Mouse (Mus musculus) skeletal muscle tissue, postnatal 0 days (tissue): ENCODE results near the gene C2cd5. TPM values are rescaled to one million over a fixed set of nuclear protein-coding genes. Genes with fewer than 3 reads are reported as not detected.

ENCODE experiments used
- polyA plus RNA-seq: library from polyadenylated mRNA; unstranded; fragments of >200 nt; fragmentation: Nextera tagmentation; extraction: Ambion mirVana; gene quantifications from 2 replicates; pipeline ENCODE4 v1.2.1, GENCODE M21; 2015

The C2cd5 gene
- 5.6 and 7.9 TPM in 2 replicates for polyA plus RNA-seq

DNA sequence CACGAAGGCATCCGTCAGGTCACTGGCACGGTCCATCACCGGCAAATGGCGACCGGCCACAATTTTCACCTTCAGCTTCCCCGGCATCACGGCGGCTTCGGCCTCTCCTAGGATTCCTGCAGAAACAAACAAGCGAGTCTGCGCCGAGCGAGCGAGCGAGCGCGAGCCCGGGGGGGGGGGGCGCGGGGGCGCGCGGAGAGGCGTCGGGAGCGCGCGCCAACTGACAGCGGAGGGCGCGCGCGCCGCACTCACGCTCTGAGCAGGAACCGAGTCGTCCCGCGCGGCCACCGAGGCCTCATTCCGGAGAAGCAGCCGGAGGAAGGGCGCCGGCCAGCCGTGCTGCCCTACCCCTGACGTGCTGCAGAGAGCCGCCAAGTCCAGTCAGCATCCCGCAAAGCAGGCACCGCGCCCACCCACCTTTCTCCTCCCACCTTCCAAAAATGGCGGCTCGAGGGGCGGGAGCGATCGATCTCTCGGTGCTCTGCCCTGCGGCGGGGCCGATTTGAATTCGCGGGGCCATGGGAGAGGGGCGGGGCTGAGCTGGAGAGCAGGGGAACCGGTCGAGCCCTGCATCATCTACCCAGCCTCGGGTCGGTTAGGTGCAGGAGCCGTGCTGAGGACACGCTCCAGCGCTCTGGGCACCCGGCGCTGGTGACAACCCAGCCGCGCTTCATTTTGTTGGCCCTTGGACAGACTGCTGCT lies at the start of gene C2cd5:
Gene C2cd5, minus strand, starts transcription at position 461 of the 702 bp plus-strand sequence.

DNA sequence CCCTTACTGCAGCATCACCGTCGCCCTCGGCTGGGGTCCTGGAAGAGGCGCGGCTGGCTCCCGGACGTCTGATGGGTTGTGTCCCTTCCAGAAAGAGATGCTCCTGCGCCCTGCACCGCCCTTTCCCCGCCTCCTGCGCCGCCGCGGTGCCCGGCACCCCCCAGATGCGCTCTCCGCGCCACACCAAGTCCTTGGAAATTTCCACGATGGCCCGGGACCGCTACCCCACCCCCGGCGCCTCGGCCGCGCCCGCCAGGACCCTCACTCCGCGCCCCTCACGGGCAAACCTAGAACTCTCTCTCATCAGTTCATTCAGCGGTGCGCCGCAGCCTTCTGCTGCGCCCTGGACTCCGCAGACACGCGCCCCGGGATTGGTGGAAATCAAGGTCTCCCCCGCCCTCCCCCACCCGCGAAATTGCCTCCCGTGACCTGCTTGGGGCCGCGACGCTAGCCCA lies 135.8 kb downstream of the C2cd5 start, which contains the start of gene St8sia1:
Gene St8sia1, minus strand, starts transcription at position 377 of the 455 bp plus-strand sequence.

Other genes starting within 250 kb of the C2cd5 start
- gene St8sia1, start 135.7 kb downstream of the C2cd5 start, polyA plus RNA-seq: 0.15 and 0.21 TPM in 2 replicates
- 5.5 and 5.8 TPM in 2 replicates for gene Etnk1, start 67.1 kb upstream of the C2cd5 start, polyA plus RNA-seq